Comparison of ENCODE assay signal across 25 mouse cellular contexts in genomic region chr13:56262269-56262668, GRCm38 (mm10). TPM values are rescaled to one million over a fixed set of nuclear protein-coding genes. Genes with fewer than 3 reads are reported as not detected.
DNase-seq lines count a peak whose midpoint lies in the region; ATAC-seq and TF ChIP-seq lines count a peak whose summit lies in the region.
"Had no signal": no experiment of that assay in that cellular context is flagged by ENCODE, and none has a peak within 500 bp of the region (broad histone marks: within the 10 kb centered on the region; RNA-seq: fewer than 3 reads in every experiment).

No protein-coding gene starts in this region.

- TF ChIP-seq EP300 in CH12.LX (IDR thresholded peaks at IDR 0.05; ENCODE audit: low read length) = no peak

- H3K27ac ChIP-seq in CH12.LX (ENCODE audit: insufficient read depth, low read depth) = no peak overlapping the region
- H3K27ac ChIP-seq in kidney, embryonic 14.5 days (ENCODE audit: low read depth, low read length) = no peak overlapping the region
- H3K27ac ChIP-seq: forebrain, embryonic 13.5 days; gastrocnemius, adult 2 months; hindbrain, embryonic 14.5 days; intestine, embryonic 15.5 days had no signal

- dilution Hi-C loops in CH12.LX (cut with MboI; ENCODE audit: extremely low pct_ligation_motif_present, extremely low pct_unique_long_range_greater_than_20kb, low sequenced_read_pairs) = no loop called here

- TF ChIP-seq RAD21 in CH12.LX (IDR thresholded peaks at IDR 0.05; ENCODE audit: low read depth, low read length) = no peak

- H3K79me2 ChIP-seq in CH12.LX (replicated peaks; ENCODE audit: control insufficient read depth, extremely low read depth, insufficient read depth, poor library complexity, severe bottlenecking) (no peaks in the 10 kb centered on the region), myocyte (ENCODE audit: control insufficient read depth, insufficient read depth) (no peaks in the 10 kb centered on the region)

- H3K4me2 ChIP-seq in CH12.LX (ENCODE audit: insufficient read depth, low read depth, poor library complexity, severe bottlenecking) (no peak overlapping the region), myocyte (ENCODE audit: low read depth) (no peak overlapping the region)
- no peak overlapping the region for H3K4me2 ChIP-seq in kidney, embryonic 14.5 days (replicated peaks; ENCODE audit: low read depth, low read length)
- H3K4me2 ChIP-seq: forebrain, embryonic 13.5 days; heart, embryonic 11.5 days; hindbrain, embryonic 14.5 days; intestine, embryonic 15.5 days had no signal

- H3ac ChIP-seq in myocyte (ENCODE audit: control insufficient read depth, insufficient read length) = no peak overlapping the region

- no peak overlapping the region for H3K4me3 ChIP-seq in CH12.LX (replicated peaks in 1 of 3; ENCODE audit: low read depth in 2 of 3, low read length in 2 of 3, poor library complexity in 1 of 3)
- H3K4me3 ChIP-seq in myocyte = no peak overlapping the region
- H3K4me3 ChIP-seq in kidney, embryonic 14.5 days (ENCODE audit: low read length) = no peak overlapping the region
- H3K4me3 ChIP-seq: forebrain, embryonic 13.5 days; gastrocnemius, adult 2 months; intestine, embryonic 15.5 days had no signal

- peaks cover 6 to 11% of the 10 kb centered on the region in 2 experiments; a peak in 2 of 4 replicates for H3K4me1 ChIP-seq in CH12.LX (ENCODE audit: control insufficient read depth in 1 of 2, insufficient read depth in 2 of 2)
- H3K4me1 ChIP-seq in kidney, embryonic 14.5 days (ENCODE audit: control insufficient read depth, insufficient read depth, low read length) = peaks cover 6% of the 10 kb centered on the region; the same call in 1 of the 2 replicates

- no peak for TF ChIP-seq POLR2A in CH12.LX (IDR thresholded peaks at IDR 0.05; ENCODE audit: low read depth, low read length)
- TF ChIP-seq POLR2A in myocyte (IDR thresholded peaks at IDR 0.05; ENCODE audit: insufficient read length, low read depth) = no peak

- in situ Hi-C loops in CH12.LX (cut with MboI; ENCODE audit: low pct_ligation_motif_present, low pct_unique_long_range_greater_than_20kb, low sequenced_read_pairs) = no loop called here

- peaks cover 13% of the 10 kb centered on the region for H3K9me3 ChIP-seq in CH12.LX (replicated peaks; ENCODE audit: low read length)
- no peaks in the 10 kb centered on the region for H3K9me3 ChIP-seq in kidney, embryonic 14.5 days (ENCODE audit: control insufficient read depth, low read length)
- H3K9me3 ChIP-seq: forebrain, embryonic 13.5 days; intestine, embryonic 15.5 days had no signal

- H3K27me3 ChIP-seq in CH12.LX (replicated peaks) = peaks cover 7% of the 10 kb centered on the region
- peaks cover 32% of the 10 kb centered on the region for H3K27me3 ChIP-seq in myocyte (ENCODE audit: control insufficient read depth, insufficient read depth, insufficient read length)
- H3K27me3 ChIP-seq in kidney, embryonic 14.5 days (ENCODE audit: control insufficient read depth, insufficient read depth, low read length) = peaks cover 64% of the 10 kb centered on the region

- TF ChIP-seq CTCF in CH12.LX (conservative IDR thresholded peaks at IDR 0.05 in 1 of 2, IDR thresholded peaks at IDR 0.05 in 1 of 2; ENCODE audit: low read depth in 2 of 2, low read length in 2 of 2) = no peak

- 46% methylated on average over 4 of the region's 4 CpGs for WGBS in kidney, embryonic 14.5 days

- H3K36me3 ChIP-seq in CH12.LX (replicated peaks in 1 of 2; ENCODE audit: control insufficient read depth in 1 of 2, insufficient read depth in 1 of 2, low read length in 1 of 2) = no peaks in the 10 kb centered on the region
- H3K36me3 ChIP-seq in myocyte (ENCODE audit: control insufficient read depth, insufficient read depth) = no peaks in the 10 kb centered on the region
- H3K36me3 ChIP-seq in kidney, embryonic 14.5 days (ENCODE audit: control insufficient read depth, insufficient read depth, low read length) = no peaks in the 10 kb centered on the region
- H3K36me3 ChIP-seq: intestine, embryonic 15.5 days had no signal

- DNase-seq in heart, adult 11 months = peak; percentile 90
- no peak for DNase-seq in heart, postnatal 10 days
- DNase-seq in CH12.LX (ENCODE audit: extremely low read depth) = peak; percentile 21
- peak; percentile 19 to 43 for DNase-seq in thymus, postnatal 36 days
- DNase-seq: adrenal gland, postnatal 14 days; cerebellum, adult 11-12 months; cerebellum, adult 9-10 months; cerebellum, postnatal 25 days; forebrain, postnatal 0 days; gastrocnemius, adult 2 months; gastrocnemius, postnatal 25 days; heart, adult 18-20 months; heart, postnatal 14 days had no signal

- ATAC-seq in monocyte, adult 5-6 weeks (replicated peaks; ENCODE audit: insufficient number of reproducible peaks, low FRiP score, low TSS enrichment, poor library complexity, severe bottlenecking) = no peak
- no peak for ATAC-seq in kidney, embryonic 14.5 days (ENCODE audit: low FRiP score, low TSS enrichment)
- ATAC-seq: activated CD4-positive, CD25-positive, alpha-beta regulatory T cell, adult 4 months; forebrain, embryonic 13.5 days; forebrain, postnatal 0 days; intestine, embryonic 15.5 days; Patski had no signal

- no peak overlapping the region for H3K9ac ChIP-seq in CH12.LX (ENCODE audit: insufficient read depth, low read depth)
- no peak overlapping the region for H3K9ac ChIP-seq in kidney, embryonic 14.5 days (ENCODE audit: low read depth, low read length)
- H3K9ac ChIP-seq: forebrain, embryonic 13.5 days; forebrain, postnatal 0 days; hindbrain, embryonic 14.5 days; intestine, embryonic 15.5 days had no signal

- intact Hi-C loops in heart, postnatal 10 days (cut with DNase I) = no loop called here

TF ChIP-seq in CH12.LX, 34 proteins besides CTCF, POLR2A, EP300 and RAD21:
- TF ChIP-seq POLR2AphosphoS2 (IDR thresholded peaks at IDR 0.05; ENCODE audit: low read depth, low read length) (no peak), HCFC1 (IDR thresholded peaks at IDR 0.05; ENCODE audit: low read depth, low read length) (no peak), NRF1 (IDR thresholded peaks at IDR 0.05; ENCODE audit: low read depth, low read length) (no peak), KAT2A (IDR thresholded peaks at IDR 0.05; ENCODE audit: insufficient replicate concordance, low read length) (no peak), MAX (IDR thresholded peaks at IDR 0.05; ENCODE audit: low read length) (no peak), MYC (IDR thresholded peaks at IDR 0.05; ENCODE audit: low read depth, low read length) (no peak), TCF12 (IDR thresholded peaks at IDR 0.05; ENCODE audit: low read depth, low read length) (no peak), ZNF384 (IDR thresholded peaks at IDR 0.05; ENCODE audit: low read depth, low read length) (no peak), JUN (IDR thresholded peaks at IDR 0.05; ENCODE audit: insufficient read depth, low read depth, low read length) (no peak), ETS1 (conservative IDR thresholded peaks at IDR 0.05; ENCODE audit: low read depth, low read length) (no peak), CHD2 (IDR thresholded peaks at IDR 0.05; ENCODE audit: low read length) (no peak), RCOR1 (conservative IDR thresholded peaks at IDR 0.05; ENCODE audit: low read depth, low read length) (no peak), UBTF (IDR thresholded peaks at IDR 0.05; ENCODE audit: low read depth, low read length) (no peak), JUND (conservative IDR thresholded peaks at IDR 0.05; ENCODE audit: low read depth, low read length) (no peak), SIN3A (IDR thresholded peaks at IDR 0.05; ENCODE audit: low read length) (no peak)

TF ChIP-seq in myocyte, 11 proteins besides CTCF, POLR2A, EP300 and RAD21:
- TF ChIP-seq TCF3 (IDR thresholded peaks at IDR 0.05; ENCODE audit: insufficient read length, low read depth) = no peak
- no peak for TF ChIP-seq USF1 (IDR thresholded peaks at IDR 0.05; ENCODE audit: low read depth)
- no peak for TF ChIP-seq REST (IDR thresholded peaks at IDR 0.05; ENCODE audit: insufficient read depth, insufficient read length)
- TF ChIP-seq POLR2AphosphoS2 (IDR thresholded peaks at IDR 0.05; ENCODE audit: insufficient read length, low read depth) = no peak
- TF ChIP-seq TCF12 (IDR thresholded peaks at IDR 0.05; ENCODE audit: insufficient read depth, poor library complexity, severe bottlenecking) = no peak
- peak in 1 of 3 experiments; percentile 61 for TF ChIP-seq MYOG (IDR thresholded peaks at IDR 0.05; ENCODE audit: control insufficient read depth in 1 of 3, insufficient read depth in 1 of 3, insufficient read length in 2 of 3, low read depth in 2 of 3)
- no peak for TF ChIP-seq SRF (IDR thresholded peaks at IDR 0.05; ENCODE audit: control insufficient read depth, insufficient read length, low read depth)
- no peak for TF ChIP-seq MAX (IDR thresholded peaks at IDR 0.05; ENCODE audit: low read depth)
- peak in 2 of 3 experiments; percentile 43 to 82 for TF ChIP-seq MYOD1 (IDR thresholded peaks at IDR 0.05; ENCODE audit: control insufficient read depth in 1 of 3, insufficient read length in 2 of 3, low read depth in 2 of 3)
- TF ChIP-seq CEBPB (IDR thresholded peaks at IDR 0.05; ENCODE audit: insufficient read depth, poor library complexity, severe bottlenecking) = no peak

RNA-seq across cellular contexts. Expression of gene Neurog1, which starts 10.3 kb away (rescaled TPM):
- not detected for total RNA-seq in heart, postnatal 10 days (2021)
- total RNA-seq in CH12.LX (2012; rRNA removed) (not detected in 2 replicates), CH12.LX (2014; rRNA removed) (not detected in 2 replicates)
- polyA plus RNA-seq in CH12.LX (2012; ENCODE audit: insufficient read length, low read depth) (not detected in 2 replicates), myocyte (2012; fragmentation: generic; extraction: Trizol) (not detected)
- total RNA-seq in monocyte, adult 5-6 weeks (2017) = not detected in 3 replicates
- polyA plus RNA-seq in kidney, embryonic 14.5 days (2014; fragmentation: Nextera tagmentation; extraction: Ambion mirVana) = not detected in 2 replicates
- total RNA-seq: adrenal gland, adult 18-20 months; adrenal gland, postnatal 14 days; forebrain, postnatal 0 days; gastrocnemius, adult 2 months; gastrocnemius, postnatal 25 days; heart, adult 18-20 months; heart, postnatal 14 days; hematopoietic stem cell, adult 5-6 weeks had no signal
- polyA plus RNA-seq: activated CD4-positive, CD25-positive, alpha-beta regulatory T cell, adult 4 months; C2C12; forebrain, postnatal 0 days; hindbrain, embryonic 14.5 days; intestine, embryonic 15.5 days had no signal

RNA-seq across cellular contexts. Expression of gene Cxcl14, which starts 34.1 kb away (rescaled TPM):
- under 1 TPM; 0.17 to 0.96 TPM for total RNA-seq in heart, postnatal 10 days (2021)
- total RNA-seq in CH12.LX (2012; rRNA removed) = not detected in 2 replicates
- not detected in 2 replicates for total RNA-seq in CH12.LX (2014; rRNA removed)
- polyA plus RNA-seq in CH12.LX (2012; ENCODE audit: insufficient read length, low read depth) = not detected in 2 replicates
- polyA plus RNA-seq in myocyte (2012; fragmentation: generic; extraction: Trizol) = not detected
- total RNA-seq in monocyte, adult 5-6 weeks (2017) = not detected in 3 replicates
- 19.2 and 20.8 TPM in 2 replicates for polyA plus RNA-seq in kidney, embryonic 14.5 days (2014; fragmentation: Nextera tagmentation; extraction: Ambion mirVana)
- polyA plus RNA-seq: activated CD4-positive, CD25-positive, alpha-beta regulatory T cell, adult 4 months had no signal

Comparison
In these comparisons a context has a peak if more than half of its experiments do, and no peak if none do; other contexts are left out.
1. DNase-seq: peak in heart, adult 11 months (single experiment), CH12.LX (single experiment) and thymus, postnatal 36 days (2 of 2); none in heart, postnatal 10 days (0 of 2).